Mouse (Mus musculus) bone marrow macrophage, adult 2 months (primary cell): ENCODE data around the gene Gda. TPM values are rescaled to one million over a fixed set of nuclear protein-coding genes. Genes with fewer than 3 reads are reported as not detected.

Experiments
- H3K27ac ChIP-seq: 2 replicates; pipeline ENCODE4 v1.5.1; 2012; ENCODE audit warnings: low read depth, low read length; ENCODE audit not compliant: insufficient read depth
- H3K4me1 ChIP-seq: 2 replicates; pipeline ENCODE4 v1.6.1; 2012; ENCODE audit warnings: low read length; ENCODE audit not compliant: control insufficient read depth, insufficient read depth
- H3K4me3 ChIP-seq: 2 replicates; pipeline ENCODE4 v1.5.1; 2012; ENCODE audit warnings: mild to moderate bottlenecking, low read length, moderate library complexity; ENCODE audit not compliant: insufficient read depth
- CTCF ChIP-seq: IDR thresholded peaks from 2 replicates; pipeline ENCODE4 v1.5.1; 2012; ENCODE audit warnings: low read depth, mild to moderate bottlenecking, low read length, moderate library complexity
- POLR2A ChIP-seq: IDR thresholded peaks from 2 replicates; pipeline ENCODE4 v1.6.1; 2012; ENCODE audit warnings: mild to moderate bottlenecking, low read depth, low read length, borderline replicate concordance
- polyA plus RNA-seq: library from polyadenylated mRNA; stranded (reverse); fragments of >200 nt; gene quantifications from 2 replicates; pipeline ENCODE4 v1.2.4, GENCODE M21; 2012; ENCODE audit not compliant: missing spikeins, insufficient read depth, insufficient read length

Gda gene
- polyA plus RNA-seq, 1 experiment, result 7.0 TPM

DNA sequence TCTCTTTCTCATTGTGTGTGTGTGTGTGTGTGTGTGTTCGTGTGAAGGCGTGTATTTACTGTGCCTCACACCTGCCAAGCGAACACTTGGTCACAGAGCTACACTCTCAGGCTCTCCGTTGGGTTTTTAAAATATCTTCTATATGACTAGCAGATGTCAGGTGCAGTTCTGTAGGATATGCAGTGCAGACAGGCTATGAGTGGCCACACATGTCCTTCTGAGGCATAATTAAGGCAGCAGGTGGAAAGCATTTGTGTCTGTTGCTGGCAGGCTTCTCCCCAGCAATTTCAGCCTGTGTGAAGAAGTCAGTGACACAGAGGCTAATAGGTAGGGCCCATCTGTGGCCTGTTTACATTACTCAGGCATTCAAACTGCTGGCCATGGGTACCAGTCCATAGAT lies 104.7 kb downstream of the Gda start:
- TF ChIP-seq CTCF (no peak), POLR2A (no peak)
- no peaks in the 10 kb centered on the region for H3K4me1 ChIP-seq
- H3K4me3 ChIP-seq, result no peak overlapping the region
- H3K27ac ChIP-seq, result no peak overlapping the region

DNA sequence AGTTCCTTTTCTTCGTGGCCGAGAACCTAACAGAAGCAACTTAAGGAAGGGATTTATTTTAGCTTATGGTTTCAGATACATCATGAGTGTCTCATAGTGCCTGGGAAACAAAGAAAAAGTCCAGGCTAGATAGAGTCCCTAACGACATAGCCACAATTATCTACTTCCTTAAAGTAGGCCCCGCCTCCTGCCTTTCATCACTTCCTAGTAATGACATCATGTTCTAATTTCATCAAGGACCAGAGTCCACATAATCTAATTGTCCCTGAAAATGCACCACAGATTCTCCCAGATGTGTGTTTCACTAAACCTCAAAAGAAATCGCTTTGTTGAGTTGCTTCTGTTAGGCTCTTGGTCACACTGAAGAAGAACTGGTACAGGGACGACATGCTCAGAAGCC lies 115.5 kb downstream of the Gda start:
- no peak overlapping the region for H3K4me3 ChIP-seq
- TF ChIP-seq POLR2A (no peak), CTCF (no peak)
- H3K4me1 ChIP-seq, result no peaks in the 10 kb centered on the region
- no peak overlapping the region for H3K27ac ChIP-seq

DNA sequence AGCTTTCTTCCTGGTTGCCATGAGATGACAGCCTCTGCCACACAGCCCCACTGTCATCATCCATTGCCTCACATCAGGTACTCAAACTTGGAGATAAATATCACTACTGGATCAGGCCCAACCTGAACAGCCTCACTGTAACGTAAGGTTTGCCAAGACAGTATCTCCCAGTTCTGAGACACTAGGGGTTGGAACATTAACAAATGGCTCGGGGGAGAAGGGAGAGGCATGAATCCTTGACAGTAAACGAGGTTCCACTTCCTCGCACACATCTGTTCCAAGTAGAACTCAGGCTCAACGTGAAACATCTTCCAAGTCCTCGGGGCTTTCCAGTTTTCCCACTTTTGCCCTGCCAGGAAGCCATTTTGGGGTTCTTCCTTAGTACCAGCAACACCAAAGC lies 123.6 kb downstream of the Gda start:
- TF ChIP-seq CTCF (no peak), POLR2A (no peak)
- no peaks in the 10 kb centered on the region for H3K4me1 ChIP-seq
- H3K27ac ChIP-seq, result no peak overlapping the region
- no peak overlapping the region for H3K4me3 ChIP-seq

DNA sequence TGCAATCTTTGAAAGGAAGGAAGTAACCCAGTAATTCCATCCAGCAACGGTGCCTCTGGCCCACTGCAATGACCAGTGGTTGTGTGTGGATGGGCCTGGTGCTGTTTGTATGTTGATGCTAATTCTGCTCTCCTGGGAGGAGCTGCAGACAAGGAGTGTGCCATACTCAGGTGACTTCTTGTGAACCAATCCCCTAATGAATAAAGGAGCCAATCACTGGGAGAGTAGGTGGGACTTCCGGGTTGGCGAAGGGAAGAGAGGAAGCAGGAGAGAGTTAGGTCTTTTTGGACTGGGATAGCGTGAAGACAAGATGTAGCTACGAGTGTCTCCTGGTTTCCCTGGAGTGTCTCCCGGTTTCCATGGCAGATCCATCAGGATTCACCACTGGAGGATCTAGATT lies 126.6 kb downstream of the Gda start:
- Histone ChIP-seq H3K4me3 (no peak overlapping the region), H3K27ac (no peak overlapping the region), H3K4me1 (no peaks in the 10 kb centered on the region)
- TF ChIP-seq CTCF, result no peak
- no peak for TF ChIP-seq POLR2A

Other genes starting within 250 kb of the Gda start
- 109 and 121 TPM in 2 replicates for gene Zfand5, start 201.2 kb downstream of the Gda start, polyA plus RNA-seq
- gene 1110059E24Rik, start 179.5 kb upstream of the Gda start, polyA plus RNA-seq, result 17.4 and 19.2 TPM in 2 replicates
- gene Abhd17b, start 179.7 kb upstream of the Gda start, polyA plus RNA-seq, result 23.2 and 27.5 TPM in 2 replicates